Mouse (Mus musculus) ES-Bruce4 (cell line): ENCODE data around the gene Map3k4. TPM values are rescaled to one million over a fixed set of nuclear protein-coding genes. Genes with fewer than 3 reads are reported as not detected.

Experiments
- H3K27ac ChIP-seq: 2 replicates; pipeline ENCODE4 v1.5.1; 2012; ENCODE audit warnings: low read length, inconsistent platforms; ENCODE audit not compliant: insufficient read depth
- H3K27me3 ChIP-seq: 2 replicates; pipeline ENCODE4 v1.6.1; 2012; ENCODE audit warnings: mild to moderate bottlenecking, low read length, inconsistent platforms; ENCODE audit not compliant: control insufficient read depth, poor library complexity, insufficient read depth, severe bottlenecking
- H3K36me3 ChIP-seq: 2 replicates; pipeline ENCODE4 v1.6.1; 2012; ENCODE audit warnings: inconsistent platforms, mild to moderate bottlenecking, low read length, moderate library complexity; ENCODE audit not compliant: control insufficient read depth, poor library complexity, insufficient read depth, severe bottlenecking
- H3K4me1 ChIP-seq: one replicate; pipeline ENCODE4 v1.8.1; 2011; ENCODE audit warnings: low read length; ENCODE audit not compliant: control insufficient read depth, insufficient read depth
- H3K4me3 ChIP-seq: 2 replicates; pipeline ENCODE4 v1.5.1; 2011; ENCODE audit warnings: low read depth, mild to moderate bottlenecking, low read length
- H3K9ac ChIP-seq: 2 replicates; pipeline ENCODE4 v1.6.1; 2012; ENCODE audit warnings: low read depth, mild to moderate bottlenecking, inconsistent platforms; ENCODE audit not compliant: poor library complexity, severe bottlenecking
- H3K9me3 ChIP-seq: replicated peaks from 2 replicates; pipeline ENCODE4 v1.6.1; 2012; ENCODE audit warnings: mild to moderate bottlenecking, low read length, inconsistent platforms; ENCODE audit not compliant: control insufficient read depth, poor library complexity, insufficient read depth, severe bottlenecking
- CTCF ChIP-seq: IDR thresholded peaks from one replicate; pipeline ENCODE4 v1.8.1; 2011; ENCODE audit warnings: low read depth, low read length
- EP300 ChIP-seq: IDR thresholded peaks from 2 replicates; pipeline ENCODE4 v1.6.1; 2011; ENCODE audit warnings: low read depth, low read length; ENCODE audit not compliant: insufficient read depth
- POLR2A ChIP-seq: IDR thresholded peaks from one replicate; pipeline ENCODE4 v1.8.1; 2011; ENCODE audit warnings: low read length; ENCODE audit not compliant: insufficient read depth
- polyA plus RNA-seq: library from polyadenylated mRNA; stranded (reverse); fragments of >200 nt; gene quantifications from 2 replicates; pipeline ENCODE4 v1.2.4, GENCODE M21; 2011; ENCODE audit warnings: low read depth; ENCODE audit not compliant: missing spikeins, insufficient read depth, insufficient read length

Map3k4 gene
- polyA plus RNA-seq, 1 experiment = 44.3 TPM

DNA sequence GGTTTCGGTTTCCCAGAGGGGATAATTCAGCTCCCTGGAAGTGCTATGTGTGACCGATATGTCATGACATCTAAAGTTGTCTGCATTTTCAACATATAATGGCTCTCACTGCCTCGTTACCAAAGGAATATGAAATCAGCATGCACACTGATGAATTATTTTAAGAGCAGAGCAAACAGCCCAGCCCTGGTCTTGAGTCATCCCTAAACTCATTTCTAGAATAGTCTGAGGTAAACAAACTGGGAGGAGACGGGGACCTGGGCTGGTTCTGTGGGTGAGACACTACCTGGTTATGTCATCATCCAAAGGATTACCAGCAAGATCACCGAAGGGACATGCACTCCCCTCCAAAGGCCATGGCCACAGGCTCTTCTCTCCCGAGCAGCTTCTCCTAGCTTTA is 33.0 kb upstream of the Map3k4 start:
- no peaks in the 10 kb centered on the region for H3K9me3 ChIP-seq
- no peaks in the 10 kb centered on the region for H3K36me3 ChIP-seq
- H3K4me3 ChIP-seq = no peak overlapping the region
- peaks cover 3% of the 10 kb centered on the region for H3K4me1 ChIP-seq
- H3K27ac ChIP-seq = no peak overlapping the region
- H3K27me3 ChIP-seq = no peaks in the 10 kb centered on the region
- TF ChIP-seq POLR2A (no peak), CTCF (no peak), EP300 (no peak)
- no peak overlapping the region for H3K9ac ChIP-seq

DNA sequence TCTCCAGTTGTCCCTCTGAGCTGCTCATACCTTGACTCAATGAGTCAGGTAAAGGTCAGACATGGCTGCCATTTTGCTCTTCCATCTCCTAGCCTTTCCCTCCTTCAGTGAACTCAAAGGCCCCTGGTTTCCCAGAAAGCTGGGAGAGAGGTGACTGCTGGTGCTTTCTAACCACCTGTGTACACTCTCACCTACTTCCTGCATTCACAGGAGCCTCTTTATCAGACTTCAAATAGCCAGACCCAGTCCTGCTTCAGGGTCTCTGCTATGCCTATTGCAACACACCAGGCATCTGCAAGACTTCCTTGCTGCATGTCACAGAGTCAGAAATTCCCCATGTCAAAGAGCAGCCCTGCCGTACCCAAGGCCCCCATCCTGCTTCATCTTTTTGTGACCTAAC is 28.9 kb upstream of the Map3k4 start:
- Histone ChIP-seq H3K27ac (no peak overlapping the region), H3K9me3 (no peaks in the 10 kb centered on the region), H3K4me1 (peaks cover 3% of the 10 kb centered on the region), H3K9ac (no peak overlapping the region), H3K36me3 (no peaks in the 10 kb centered on the region), H3K27me3 (no peaks in the 10 kb centered on the region), H3K4me3 (no peak overlapping the region)
- TF ChIP-seq EP300 (no peak), POLR2A (no peak), CTCF (no peak)

DNA sequence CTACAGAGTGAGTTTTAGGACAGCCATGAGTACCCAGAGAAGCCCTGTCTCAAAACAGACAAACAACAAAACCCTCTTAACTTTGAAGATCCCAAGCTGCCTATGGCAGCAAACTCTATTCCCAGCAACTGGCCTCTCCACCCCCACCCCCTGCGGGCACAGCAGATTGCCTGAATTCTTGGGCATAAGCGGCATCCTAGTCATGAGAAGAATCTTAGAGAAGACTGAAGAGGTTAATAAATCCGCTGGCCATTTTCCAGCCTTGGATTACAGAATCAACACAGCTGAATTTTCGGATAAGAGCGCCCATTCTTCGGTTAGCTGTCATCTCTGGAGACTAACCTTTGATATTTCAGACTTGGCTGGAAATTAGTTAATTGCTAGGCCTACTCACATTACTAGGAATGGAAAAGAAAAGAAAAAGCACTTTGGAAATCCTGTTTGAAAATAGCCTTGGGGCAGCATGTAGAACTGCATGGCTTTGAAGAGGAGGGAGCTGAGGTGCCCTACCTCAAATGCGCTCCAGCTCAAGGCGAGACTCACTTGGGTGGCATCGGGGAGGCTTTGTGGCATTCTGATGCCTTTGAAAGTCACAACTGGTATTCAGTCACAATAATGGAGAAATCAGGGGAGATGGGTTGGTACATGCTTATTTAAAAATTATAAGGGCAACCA is 25.2 kb upstream of the Map3k4 start:
- no peak overlapping the region for H3K27ac ChIP-seq
- no peak overlapping the region for H3K4me3 ChIP-seq
- no peaks in the 10 kb centered on the region for H3K9me3 ChIP-seq
- TF ChIP-seq CTCF (no peak), POLR2A (no peak), EP300 (no peak)
- H3K4me1 ChIP-seq = peaks cover 3% of the 10 kb centered on the region
- no peak overlapping the region for H3K9ac ChIP-seq
- H3K27me3 ChIP-seq = no peaks in the 10 kb centered on the region; the same call in 1 of the 2 replicates
- H3K36me3 ChIP-seq = no peaks in the 10 kb centered on the region

DNA sequence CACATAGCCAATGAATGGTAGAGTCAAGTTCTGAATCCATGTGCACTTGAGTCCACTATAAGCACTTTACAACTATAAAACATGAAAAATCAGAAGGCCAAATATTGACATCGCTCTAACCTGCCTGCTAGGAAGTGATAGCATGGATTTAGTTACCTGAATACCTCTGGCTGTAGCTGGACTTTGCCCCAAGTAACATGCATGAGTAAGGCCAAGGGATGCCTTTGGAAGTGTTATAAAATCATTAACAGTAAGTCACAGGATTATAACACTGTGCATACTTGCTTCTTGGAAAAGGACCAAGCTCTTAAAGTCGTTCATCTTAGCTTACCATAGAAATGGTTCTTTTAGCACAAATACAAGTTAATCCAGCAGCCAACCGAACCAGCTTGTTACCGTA is 18.6 kb upstream of the Map3k4 start:
- Histone ChIP-seq H3K9ac (no peak overlapping the region), H3K4me3 (no peak overlapping the region), H3K9me3 (no peaks in the 10 kb centered on the region), H3K36me3 (no peaks in the 10 kb centered on the region), H3K4me1 (no peaks in the 10 kb centered on the region), H3K27ac (no peak overlapping the region), H3K27me3 (no peaks in the 10 kb centered on the region; the same call in 1 of the 2 replicates)
- no peak for TF ChIP-seq EP300
- TF ChIP-seq CTCF = no peak
- TF ChIP-seq POLR2A = no peak

DNA sequence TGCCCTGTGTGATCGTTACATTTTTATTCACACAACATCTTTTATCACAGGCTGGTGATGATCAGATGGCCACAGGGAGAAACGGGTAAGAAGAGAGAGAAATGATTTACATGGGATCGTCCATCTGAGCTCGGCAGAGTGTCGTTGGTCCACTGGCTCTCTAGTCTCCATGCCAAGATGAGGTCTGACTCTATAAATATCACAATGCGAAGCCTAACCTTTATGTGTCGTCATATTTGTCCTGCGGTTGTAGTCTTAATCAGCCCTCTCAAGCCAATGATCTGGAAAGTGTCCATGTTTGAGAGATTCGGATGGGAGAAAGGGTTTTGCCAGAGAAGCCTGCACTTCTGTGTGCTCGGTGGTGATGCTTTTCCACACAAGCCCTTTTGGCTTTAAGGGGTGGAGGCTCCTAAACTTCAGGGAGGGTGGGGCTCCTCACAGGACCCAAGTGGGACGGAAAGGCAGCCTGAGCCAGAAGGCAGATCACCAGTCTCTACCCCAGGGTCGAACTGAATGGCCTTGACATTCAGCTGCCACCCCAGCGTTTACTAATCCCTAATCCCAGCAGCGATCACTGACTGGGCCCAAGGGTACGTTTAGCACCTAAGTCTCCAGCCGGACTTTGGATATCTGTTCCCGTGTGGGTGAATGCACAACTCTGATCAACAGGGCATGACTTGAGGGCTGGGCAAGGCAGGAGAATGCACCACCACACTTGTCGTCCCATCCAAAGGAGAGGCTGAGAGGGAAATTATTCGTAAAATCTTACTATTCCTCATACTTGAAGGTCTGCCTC is 17.7 kb upstream of the Map3k4 start:
- no peak overlapping the region for H3K9ac ChIP-seq
- TF ChIP-seq EP300 = no peak
- no peak for TF ChIP-seq POLR2A
- no peak for TF ChIP-seq CTCF
- no peaks in the 10 kb centered on the region for H3K9me3 ChIP-seq
- H3K36me3 ChIP-seq = no peaks in the 10 kb centered on the region
- H3K4me3 ChIP-seq = no peak overlapping the region
- no peaks in the 10 kb centered on the region for H3K4me1 ChIP-seq
- H3K27me3 ChIP-seq = no peaks in the 10 kb centered on the region; the same call in 1 of the 2 replicates
- no peak overlapping the region for H3K27ac ChIP-seq

DNA sequence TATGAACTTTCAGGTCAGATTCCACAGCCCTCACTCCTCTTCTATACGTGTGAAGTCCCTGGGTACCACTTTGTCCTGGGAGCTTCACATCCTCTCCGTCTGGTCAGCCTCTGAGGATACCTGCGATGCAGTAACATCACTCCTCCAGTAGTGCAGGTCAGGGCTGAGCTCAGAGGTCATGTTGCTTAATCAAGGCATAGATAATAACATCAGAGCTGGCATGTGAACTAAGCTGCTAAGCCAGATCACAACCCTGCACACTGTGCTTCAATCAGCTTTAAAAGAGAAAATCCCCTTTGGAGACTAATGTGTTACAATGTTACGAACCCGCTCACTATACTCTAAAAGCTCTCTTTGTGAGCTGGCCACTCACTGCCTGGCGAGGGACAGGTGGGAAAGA is 16.5 kb upstream of the Map3k4 start:
- TF ChIP-seq POLR2A (no peak), EP300 (no peak), CTCF (no peak)
- no peaks in the 10 kb centered on the region for H3K4me1 ChIP-seq
- no peaks in the 10 kb centered on the region for H3K27me3 ChIP-seq
- H3K9ac ChIP-seq = no peak overlapping the region
- H3K9me3 ChIP-seq = no peaks in the 10 kb centered on the region
- no peak overlapping the region for H3K27ac ChIP-seq
- H3K36me3 ChIP-seq = no peaks in the 10 kb centered on the region
- no peak overlapping the region for H3K4me3 ChIP-seq
